Mouse (Mus musculus) gastrocnemius, adult 2 months (tissue): Measurements from ENCODE around the gene Socs7. TPM values are rescaled to one million over a fixed set of nuclear protein-coding genes. Genes with fewer than 3 reads are reported as not detected.
A peak's percentile ranks its signal among the peaks of the same experiment; 100 is the strongest.

Experiments used
- DNase-seq: peaks from one replicate; pipeline ENCODE4 v3.0.0; 2022
- H3K27ac ChIP-seq: fragments of 200-600 bp; 2 replicates; pipeline ENCODE4 v1.8.1; 2022; ENCODE audit warnings: mild to moderate bottlenecking
- H3K4me3 ChIP-seq: fragments of 200-600 bp; 2 replicates; pipeline ENCODE4 v1.8.1; 2022; ENCODE audit warnings: mild to moderate bottlenecking, moderate library complexity
- CTCF ChIP-seq: fragments of 200-600 bp; IDR thresholded peaks from 2 replicates; pipeline ENCODE4 v1.8.1; 2022; ENCODE audit warnings: antibody characterized with exemption, mild to moderate bottlenecking, moderate library complexity
- intact Hi-C: fragments of 180-260 bp; cut with DNase I; formaldehyde crosslinking; loops from one replicate; pipeline ENCODE4 v1.15.1; 2025
- total RNA-seq, 2 experiments: library from RNA; stranded (reverse); gene quantifications; 2 replicates each; pipeline ENCODE4 v1.2.3; 2021

The Socs7 gene
- total RNA-seq, 2 experiments from 2014 or later, result 43.2 to 48.6 TPM

- Histone ChIP-seq H3K4me3 (peak overlapping the region; percentile 94), H3K27ac (peak overlapping the region; percentile 92)
- intact Hi-C loops, result no loop called here
- peak; percentile 78 for DNase-seq
- no peak for TF ChIP-seq CTCF
These were observed 53.6 kb downstream of the Socs7 start for GRCm38 (mm10) chr11:97415712-97416636.

GRCm38 (mm10) chr11:97416637-97417035 is 54.3 kb downstream of the Socs7 start:
- intact Hi-C loops, result no loop called here
- no peak for TF ChIP-seq CTCF
- no peak for DNase-seq
- Histone ChIP-seq H3K27ac (peak overlapping the region; percentile 92), H3K4me3 (peak overlapping the region; percentile 94)

GRCm38 (mm10) chr11:97418834-97419539 is 56.6 kb downstream of the Socs7 start:
- H3K4me3 ChIP-seq, result no peak overlapping the region
- no peak for TF ChIP-seq CTCF
- H3K27ac ChIP-seq, result peak overlapping the region; percentile 35; the same call in 1 of the 2 replicates
- intact Hi-C loops, result no loop called here
- DNase-seq, result peak; percentile 33

- DNase-seq, result peak; percentile 16
- no peak overlapping the region for H3K4me3 ChIP-seq
- TF ChIP-seq CTCF, result no peak
- H3K27ac ChIP-seq, result peak overlapping the region; percentile 35
- intact Hi-C loops, result no loop called here
These were observed 57.2 kb downstream of the Socs7 start for GRCm38 (mm10) chr11:97419540-97419900.

GRCm38 (mm10) chr11:97422507-97422906 is 60.2 kb downstream of the Socs7 start:
- Histone ChIP-seq H3K4me3 (no peak overlapping the region), H3K27ac (no peak overlapping the region; the same call in 1 of the 2 replicates)
- no peak for DNase-seq
- intact Hi-C loops, result no loop called here
- no peak for TF ChIP-seq CTCF

GRCm38 (mm10) chr11:97424092-97424692 is 61.8 kb downstream of the Socs7 start:
- TF ChIP-seq CTCF, result no peak
- intact Hi-C loops, result no loop called here
- H3K4me3 ChIP-seq, result no peak overlapping the region
- H3K27ac ChIP-seq, result no peak overlapping the region
- DNase-seq, result no peak

- intact Hi-C loops, result no loop called here
- TF ChIP-seq CTCF, result no peak
- H3K27ac ChIP-seq, result 0 out of 2 replicates have a peak overlapping the region, but pooled peaks have one; percentile 8
These were observed 62.5 kb downstream of the Socs7 start for GRCm38 (mm10) chr11:97424802-97425201.

GRCm38 (mm10) chr11:97427794-97428725 is 65.7 kb downstream of the Socs7 start:
- intact Hi-C loops, result no loop called here

More at GRCm38 (mm10) chr11:97424802-97425201, 62.5 kb downstream of the Socs7 start:
- DNase-seq, result no peak
- H3K4me3 ChIP-seq, result no peak overlapping the region

GRCm38 (mm10) chr11:97428726-97429077 is 66.4 kb downstream of the Socs7 start:
- Histone ChIP-seq H3K27ac (peak overlapping the region; percentile 80), H3K4me3 (peak overlapping the region; percentile 73)
- no peak for DNase-seq
- intact Hi-C loops, result no loop called here
- TF ChIP-seq CTCF, result no peak

More at GRCm38 (mm10) chr11:97427794-97428725, 65.7 kb downstream of the Socs7 start:
- TF ChIP-seq CTCF, result no peak
- peak overlapping the region; percentile 73 for H3K4me3 ChIP-seq
- peak overlapping the region; percentile 80 for H3K27ac ChIP-seq
- DNase-seq, result peak; percentile 90

- Histone ChIP-seq H3K4me3 (no peak overlapping the region), H3K27ac (no peak overlapping the region)
- no peak for TF ChIP-seq CTCF
- peak; percentile 44 for DNase-seq
- intact Hi-C loops, result no loop called here
These were observed 67.3 kb downstream of the Socs7 start for GRCm38 (mm10) chr11:97429615-97430014.

GRCm38 (mm10) chr11:97432015-97432414 is 69.7 kb downstream of the Socs7 start:
- TF ChIP-seq CTCF, result peak; percentile 98
- peak; percentile 77 for DNase-seq
- intact Hi-C loops, result loop anchor here (1.0 to 2.0 kb wide), 2 partner anchors 23 to 37 kb away; no protein-coding TSS in a partner anchor

GRCm38 (mm10) chr11:97432983-97433539 is 70.7 kb downstream of the Socs7 start:
- H3K27ac ChIP-seq, result no peak overlapping the region
- TF ChIP-seq CTCF, result no peak
- intact Hi-C loops, result loop anchor here (1.0 to 2.0 kb wide), 2 partner anchors 24 to 36 kb away; no protein-coding TSS in a partner anchor
- no peak overlapping the region for H3K4me3 ChIP-seq
- no peak for DNase-seq

More at GRCm38 (mm10) chr11:97432015-97432414, 69.7 kb downstream of the Socs7 start:
- Histone ChIP-seq H3K27ac (no peak overlapping the region), H3K4me3 (no peak overlapping the region)
